Mouse (Mus musculus) cerebellum, postnatal 25 days (tissue): ENCODE data around the gene Mertk.

Experiments
- DNase-seq, 2 experiments: peaks; one replicate each; pipeline ENCODE4 v3.0.0; 2021; ENCODE audit warnings: mixed read lengths in 2 of 2

Gene Mertk

DNA sequence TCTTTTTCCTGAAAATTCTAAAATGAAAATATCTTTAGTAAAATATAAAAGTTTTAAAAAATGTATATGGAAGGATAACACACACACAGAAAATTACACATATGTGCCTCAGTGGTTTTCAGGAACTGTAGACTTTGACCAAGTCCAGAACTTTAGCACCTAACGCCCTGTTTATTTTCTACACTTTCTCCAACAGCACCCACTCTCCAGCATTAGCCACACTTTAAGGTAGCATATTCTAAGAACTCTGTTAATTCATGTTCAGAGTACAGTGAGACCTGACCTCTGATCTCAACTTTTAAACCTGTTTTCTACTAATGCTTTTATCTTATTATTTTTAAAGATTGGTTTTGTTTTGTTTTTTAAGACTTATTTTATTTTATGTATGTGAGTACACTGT is 129.0 kb downstream of the Mertk start:
- no peak for DNase-seq

DNA sequence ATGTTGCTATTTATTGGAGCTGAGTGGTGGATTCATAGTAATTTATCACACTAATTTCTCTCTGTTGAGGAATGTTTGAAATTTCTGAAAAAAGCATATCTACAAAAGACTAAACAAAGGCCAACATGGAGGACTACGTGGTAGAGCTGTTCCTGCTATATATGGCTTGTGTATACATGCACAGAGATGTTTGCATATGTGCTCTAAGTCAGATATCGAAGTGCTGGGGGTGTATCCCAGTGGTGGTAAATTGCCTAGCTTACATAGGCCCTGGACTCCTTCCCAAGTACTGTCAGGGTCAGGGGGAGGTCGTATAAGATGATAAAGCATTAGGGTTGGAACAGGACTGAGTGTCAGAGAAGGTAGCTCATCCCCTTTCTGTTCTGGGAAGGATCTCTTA is 133.9 kb downstream of the Mertk start:
- DNase-seq, result no peak

DNA sequence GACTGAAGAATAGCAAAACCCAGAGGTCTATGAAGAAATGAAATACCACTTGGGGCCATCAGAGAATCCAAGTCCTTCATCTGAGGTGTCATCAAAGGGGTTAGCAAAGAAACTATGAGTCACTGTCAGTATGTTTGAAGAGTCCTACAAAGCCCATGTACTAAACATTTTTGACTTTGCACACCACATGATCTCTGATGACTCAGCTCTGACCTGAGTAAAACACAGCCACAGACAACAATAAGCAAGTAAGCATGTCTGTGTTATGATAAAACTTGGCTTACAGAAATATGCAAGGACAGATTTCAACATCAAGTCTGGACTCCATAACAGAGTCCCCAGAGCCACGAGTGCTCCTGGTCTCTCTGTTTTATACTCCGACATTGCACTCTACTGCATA is 134.3 kb downstream of the Mertk start:
- no peak for DNase-seq

DNA sequence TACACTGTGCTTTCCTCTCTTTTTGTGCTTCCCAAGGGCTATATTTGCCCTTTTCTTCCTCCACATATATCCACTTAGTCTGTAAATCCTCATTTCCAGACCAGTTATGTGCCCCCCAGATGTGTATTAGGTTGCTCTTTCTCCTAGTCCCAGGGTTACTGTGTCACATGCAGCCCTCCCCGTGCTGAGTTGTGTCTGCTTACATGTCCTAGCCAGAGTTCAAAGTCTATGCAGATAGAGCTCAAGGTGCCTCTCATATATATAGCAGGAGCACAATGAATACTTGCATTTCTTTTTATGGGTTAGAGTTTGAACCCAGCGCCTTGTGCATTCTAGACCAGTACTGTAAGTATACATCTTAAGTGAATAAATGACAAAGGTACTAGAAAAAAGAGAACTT is 134.7 kb downstream of the Mertk start:
- DNase-seq, result no peak

DNA sequence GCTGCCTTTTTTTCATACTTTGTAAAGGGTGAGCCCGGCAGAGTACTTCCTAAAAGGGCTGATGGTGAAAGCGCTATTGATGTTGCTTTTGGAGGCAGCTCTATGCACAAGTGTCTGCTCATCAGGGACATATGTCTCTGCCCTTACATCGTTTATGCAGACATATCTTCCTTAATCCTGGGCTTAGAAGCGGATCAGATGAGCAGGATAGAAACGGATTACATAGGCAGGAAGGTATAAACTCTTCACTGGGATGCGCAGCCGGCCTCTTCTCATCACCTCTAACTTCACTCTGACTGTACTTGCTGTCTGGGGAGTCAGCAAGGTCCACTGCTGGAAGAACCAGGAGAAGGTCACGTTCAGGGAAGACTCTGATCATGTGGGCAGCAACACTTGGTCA is 138.8 kb downstream of the Mertk start:
- DNase-seq, result no peak

DNA sequence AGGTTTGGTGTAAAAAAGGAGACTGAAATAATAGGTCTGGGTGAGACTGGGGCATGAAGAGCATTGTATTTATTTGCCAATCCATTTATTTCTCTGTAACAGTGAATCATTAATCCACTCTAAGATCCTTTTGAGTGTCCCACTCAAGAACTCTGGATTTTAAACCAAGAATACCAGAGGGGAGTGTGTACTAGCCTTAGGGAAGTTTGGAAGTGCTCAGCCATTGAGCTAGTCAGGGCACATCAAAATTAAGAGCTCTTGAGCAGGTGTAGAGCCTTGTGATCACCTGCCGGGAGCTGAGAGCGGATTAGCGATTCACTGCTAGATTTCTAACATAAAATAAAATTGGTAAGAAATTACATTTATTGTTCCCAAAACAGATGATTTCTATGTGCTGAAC is 139.9 kb downstream of the Mertk start:
- no peak for DNase-seq

DNA sequence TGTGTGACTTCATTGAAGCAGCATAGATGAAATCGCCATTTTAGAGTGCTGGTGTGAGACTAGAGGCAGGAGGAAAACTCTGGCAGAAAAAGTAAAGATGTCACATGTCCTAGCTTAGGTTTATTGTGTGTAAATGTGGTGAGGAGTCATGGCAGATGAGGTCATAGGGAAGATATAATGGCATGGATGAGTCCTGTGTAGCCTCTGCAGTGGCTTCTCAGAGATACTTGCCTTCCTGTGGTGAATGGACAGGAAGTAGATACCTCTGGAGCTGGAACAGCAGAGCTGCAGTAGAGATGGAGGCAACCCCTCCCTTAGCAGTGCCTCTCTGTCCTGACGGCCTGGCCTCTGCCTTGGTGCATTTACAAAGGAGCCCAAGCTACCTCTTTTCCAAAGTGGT is 140.7 kb downstream of the Mertk start:
- no peak for DNase-seq

DNA sequence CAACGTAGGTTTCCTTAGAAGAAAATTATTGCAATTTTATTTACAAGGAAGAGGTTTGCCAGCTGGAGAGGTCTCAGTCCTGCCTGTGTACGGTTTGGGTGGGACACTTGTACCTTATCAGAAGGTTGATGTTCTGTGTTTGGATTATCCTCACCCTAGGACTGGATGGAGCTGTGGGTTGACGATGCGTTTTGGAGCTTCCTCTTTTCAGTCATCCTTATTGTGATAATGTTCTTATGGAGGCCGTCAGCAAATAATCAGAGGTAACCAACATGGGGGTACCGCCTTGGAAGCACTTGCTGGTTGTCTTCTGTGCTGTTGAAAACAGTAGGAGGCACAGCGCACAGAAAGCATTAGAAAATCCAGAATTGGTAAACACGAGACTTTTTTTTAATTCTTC is 143.7 kb downstream of the Mertk start:
- no peak for DNase-seq

DNA sequence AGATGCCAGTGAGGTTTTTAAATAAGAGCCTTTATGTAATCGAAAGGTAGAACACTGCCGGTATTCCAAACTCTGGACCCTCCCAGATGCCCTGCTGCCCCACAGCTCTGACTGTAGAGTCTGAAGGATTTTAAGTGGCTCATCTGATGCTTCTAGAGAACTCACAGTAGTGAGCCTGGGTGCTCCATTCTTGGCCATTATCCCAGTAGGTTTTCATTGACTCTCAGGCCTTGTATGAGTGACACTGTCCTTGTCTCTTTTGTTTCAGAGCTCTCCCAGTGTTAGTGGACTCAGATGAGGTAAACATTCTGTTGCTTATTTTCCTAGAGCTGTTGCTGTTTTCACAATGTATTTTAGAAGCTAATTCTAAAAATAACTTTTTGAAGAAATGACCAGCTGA is 151.3 kb downstream of the Mertk start:
- DNase-seq, result no peak
